Mouse (Mus musculus) brain, adult 10 weeks (tissue): ENCODE results near the gene Olfr93. TPM values are rescaled to one million over a fixed set of nuclear protein-coding genes. Genes with fewer than 3 reads are reported as not detected.

ENCODE experiments used
- polyA plus RNA-seq: library from polyadenylated mRNA; stranded (reverse); fragments of 350-450 nt; fragmentation: Illumina TruSeq; extraction: RNeasy Lipid Tissue Mini Kit (QIAGEN cat#74804); gene quantifications from one replicate; pipeline ENCODE4 v1.2.3, GENCODE M21; 2015; ENCODE audit warnings: low read depth, low replicate concordance

The Olfr93 gene
- not detected for polyA plus RNA-seq

DNA sequence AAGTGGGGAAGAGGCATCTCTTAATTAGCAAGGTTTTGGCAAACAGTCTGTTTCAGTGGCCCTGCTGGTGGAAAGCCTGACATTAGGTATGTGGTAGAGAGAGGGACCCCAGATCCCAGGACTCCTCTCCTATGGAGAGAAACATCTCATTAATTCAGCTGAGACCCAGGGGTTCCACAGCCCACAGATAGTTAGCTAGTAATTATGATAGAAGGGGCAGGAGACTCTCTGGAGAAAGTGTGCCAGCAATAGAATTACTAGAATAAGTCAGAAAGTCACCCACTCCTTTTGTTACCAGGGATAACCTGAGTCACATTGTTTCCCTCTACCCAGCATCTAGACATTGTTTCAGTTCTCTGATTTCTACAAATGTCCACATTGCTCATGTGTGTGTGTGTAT, at the start of gene Olfr93:
TSS of gene Olfr93 (minus strand) at position 101 of the 400 bp plus-strand sequence.

GRCm38 (mm10) chr17:37200894-37201293, 39.6 kb upstream of the Olfr93 start, which contains the start of gene Olfr94:
Olfr94 (minus strand) TSS chr17:37200994.

GRCm38 (mm10) chr17:37193656-37194055, 32.4 kb upstream of the Olfr93 start, which contains the start of gene Ubd:
Ubd (plus strand) TSS chr17:37193892.

GRCm38 (mm10) chr17:37119988-37120387, 41.3 kb downstream of the Olfr93 start, which contains the start of gene Olfr92:
Olfr92 (minus strand) TSS chr17:37120088.

DNA sequence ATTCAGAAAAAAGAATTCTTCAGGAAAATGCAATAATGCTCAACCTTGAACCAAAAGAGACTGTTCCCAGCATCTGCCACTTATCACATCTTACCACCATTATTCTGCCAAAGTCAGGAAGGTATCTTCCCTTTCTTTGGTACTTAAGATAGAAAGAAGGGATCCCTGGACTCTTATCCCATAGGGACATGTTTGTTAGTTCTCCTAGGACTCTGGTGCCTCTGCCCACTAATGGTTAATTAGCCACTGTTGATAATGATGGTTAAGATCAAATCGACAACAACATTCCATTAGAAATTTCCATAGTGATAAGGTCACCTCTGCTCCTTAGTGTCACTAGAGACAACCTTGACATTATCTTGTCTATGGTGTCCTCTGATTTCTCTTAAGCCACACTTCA, 63.1 kb downstream of the Olfr93 start, which contains the start of gene Olfr91:
TSS of gene Olfr91 (minus strand) at position 101 of the 400 bp plus-strand sequence.

Other genes with a start within 250 kb of the Olfr93 start
- gene Rnf39, start 218.6 kb downstream of the Olfr93 start, polyA plus RNA-seq, result 5.6 TPM
- gene Ppp1r11, start 209.8 kb downstream of the Olfr93 start, polyA plus RNA-seq, result 197 TPM
- gene Znrd1, start 202.9 kb downstream of the Olfr93 start, polyA plus RNA-seq, result 60.3 TPM
- 8.0 TPM for gene Znrd1as, start 202.9 kb downstream of the Olfr93 start, polyA plus RNA-seq
- gene 2410137M14Rik, start 180.3 kb downstream of the Olfr93 start, polyA plus RNA-seq, result 0.74 TPM
- 1.2 TPM for gene H2-M5, start 172.0 kb downstream of the Olfr93 start, polyA plus RNA-seq
- gene Zfp57, start 160.3 kb downstream of the Olfr93 start, polyA plus RNA-seq, result 12.3 TPM
- 122 TPM for gene Mog, start 138.1 kb downstream of the Olfr93 start, polyA plus RNA-seq
- gene Gabbr1, start 115.5 kb downstream of the Olfr93 start, polyA plus RNA-seq, result 529 TPM
- not detected for gene Olfr90, start 73.0 kb downstream of the Olfr93 start, polyA plus RNA-seq
- gene Olfr91, start 63.2 kb downstream of the Olfr93 start, polyA plus RNA-seq, result not detected
- gene Olfr92, start 41.4 kb downstream of the Olfr93 start, polyA plus RNA-seq, result not detected
- gene Ubd, start 32.4 kb upstream of the Olfr93 start, polyA plus RNA-seq, result not detected
- gene Olfr94, start 39.5 kb upstream of the Olfr93 start, polyA plus RNA-seq, result not detected
- gene Olfr95, start 51.6 kb upstream of the Olfr93 start, polyA plus RNA-seq, result not detected
- not detected for gene Olfr96, start 58.7 kb upstream of the Olfr93 start, polyA plus RNA-seq
- gene Olfr97, start 75.8 kb upstream of the Olfr93 start, polyA plus RNA-seq, result not detected
- gene Olfr98, start 102.3 kb upstream of the Olfr93 start, polyA plus RNA-seq, result not detected
- 5.0 TPM for gene H2-M3, start 108.7 kb upstream of the Olfr93 start, polyA plus RNA-seq
- not detected for gene Olfr99, start 122.0 kb upstream of the Olfr93 start, polyA plus RNA-seq
- not detected for gene Olfr101, start 142.8 kb upstream of the Olfr93 start, polyA plus RNA-seq
- gene Olfr102, start 155.6 kb upstream of the Olfr93 start, polyA plus RNA-seq, result not detected
- not detected for gene Olfr103, start 178.2 kb upstream of the Olfr93 start, polyA plus RNA-seq
- gene Olfr104-ps, start 198.1 kb upstream of the Olfr93 start, polyA plus RNA-seq, result not detected
- not detected for gene Olfr105-ps, start 217.5 kb upstream of the Olfr93 start, polyA plus RNA-seq
- not detected for gene Olfr106-ps, start 228.9 kb upstream of the Olfr93 start, polyA plus RNA-seq
- gene Olfr107, start 237.7 kb upstream of the Olfr93 start, polyA plus RNA-seq, result not detected